Mouse (Mus musculus) fibroblast of lung, adult 2 months (primary cell): ENCODE data around the gene Bora.
A peak's percentile ranks its signal among the peaks of the same experiment; 100 is the strongest.
"Not testable (repeated sequence)": the region's sequence is repeated elsewhere in the genome, so short reads cannot be mapped to it uniquely, and the experiment has no call there.

Experiments used
- DNase-seq: peaks from one replicate; pipeline ENCODE4 v3.0.0-alpha.2; 2011; ENCODE audit warnings: low read depth

Bora gene

DNA sequence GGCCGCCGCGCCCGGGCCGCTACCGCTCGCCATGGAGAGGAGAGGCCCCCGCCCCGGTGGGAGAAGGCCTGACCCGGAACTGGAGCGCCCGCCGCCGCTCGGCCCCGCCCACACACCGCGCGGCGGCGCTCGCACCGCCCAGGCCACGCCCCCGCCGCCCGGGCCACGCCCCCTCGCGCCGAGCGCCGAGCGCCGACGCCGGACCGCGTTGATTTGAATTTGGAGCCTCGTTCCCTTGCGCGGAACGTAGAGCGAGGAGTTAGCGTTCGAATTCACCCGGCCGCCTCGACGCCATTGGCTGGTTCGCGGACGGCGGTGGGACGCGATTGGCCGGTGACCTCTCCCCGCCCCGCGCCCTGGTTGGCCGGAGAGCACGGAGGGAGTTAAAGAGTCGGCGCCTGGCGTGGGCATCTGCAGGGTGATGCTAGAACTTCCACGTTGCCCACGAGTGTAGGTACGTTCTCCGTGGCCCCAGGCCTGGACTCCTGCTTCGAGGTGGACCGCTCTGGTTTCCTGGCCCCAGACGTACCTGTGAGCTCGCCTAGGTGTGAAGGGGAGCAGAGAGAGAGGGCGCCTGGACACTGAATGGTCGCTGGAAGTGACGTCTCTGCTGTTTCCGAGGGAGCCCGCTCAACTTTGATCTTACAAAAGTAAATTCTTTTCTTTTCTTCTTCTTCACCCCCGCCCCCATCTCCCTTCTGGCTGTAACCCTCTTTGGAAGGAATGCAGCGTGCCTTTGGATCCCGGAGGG is at the start of gene Bora, which contains the start of gene Mzt1:
Bora (plus strand) TSS at position 192 of the 751 bp plus-strand sequence.
Mzt1 (minus strand) TSS at position 104 of the 751 bp plus-strand sequence.
- DNase-seq = peak; percentile 83

DNA sequence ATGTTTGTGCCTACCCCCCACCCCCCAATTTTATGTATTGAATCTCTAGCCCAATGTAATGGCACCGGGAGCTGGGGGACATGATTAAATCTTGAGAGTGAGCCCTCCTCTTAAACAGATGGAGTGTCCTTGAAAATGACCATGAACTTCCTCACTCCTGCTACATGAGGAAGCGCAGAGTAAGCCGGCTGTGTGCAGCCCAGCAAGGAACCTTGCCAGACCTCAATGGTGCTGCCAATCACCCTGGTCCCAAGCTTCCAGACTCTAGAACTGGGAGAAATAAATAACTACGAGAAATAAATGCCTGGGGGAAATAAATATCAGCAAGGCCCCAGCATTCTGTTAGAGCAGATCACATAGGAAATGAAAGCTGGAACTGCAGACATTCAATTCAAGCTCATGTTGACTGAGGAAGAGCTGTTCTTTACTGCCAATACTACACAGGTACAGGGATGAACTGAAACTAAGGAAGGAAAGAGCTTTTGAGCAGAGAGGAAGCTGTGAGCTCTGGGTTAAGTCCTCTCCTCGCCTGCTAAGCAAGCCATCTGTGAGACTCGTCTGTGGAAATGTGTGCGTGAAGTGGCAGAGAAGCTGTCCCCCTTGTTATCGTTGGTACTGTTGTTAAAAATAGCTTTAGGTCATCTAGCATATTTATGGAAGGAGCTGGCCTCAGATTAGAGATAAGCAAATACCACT is 35.6 kb upstream of the Bora start:
- no peak for DNase-seq

DNA sequence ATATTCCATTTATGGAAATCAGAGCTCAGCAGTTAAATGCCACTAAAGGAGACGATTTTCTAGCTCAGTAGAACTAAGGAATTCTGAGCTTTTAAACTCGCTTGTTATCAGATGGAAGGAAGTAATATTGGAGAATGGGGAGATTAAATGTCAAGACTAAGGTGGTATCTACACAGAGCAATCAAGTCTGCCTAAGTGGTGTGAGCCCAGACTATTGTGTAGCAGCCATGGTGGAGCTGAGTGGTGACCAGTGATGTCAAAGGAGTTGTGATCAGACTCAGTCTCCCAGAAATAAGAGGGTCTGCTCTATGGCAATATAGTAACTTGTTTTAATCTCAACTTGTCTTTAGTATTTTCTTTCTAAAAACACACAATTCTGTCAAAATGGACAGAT is 35.1 kb upstream of the Bora start:
- no peak for DNase-seq

GRCm38 (mm10) chr14:99018691-99019090 is 27.3 kb upstream of the Bora start:
- DNase-seq = no peak

DNA sequence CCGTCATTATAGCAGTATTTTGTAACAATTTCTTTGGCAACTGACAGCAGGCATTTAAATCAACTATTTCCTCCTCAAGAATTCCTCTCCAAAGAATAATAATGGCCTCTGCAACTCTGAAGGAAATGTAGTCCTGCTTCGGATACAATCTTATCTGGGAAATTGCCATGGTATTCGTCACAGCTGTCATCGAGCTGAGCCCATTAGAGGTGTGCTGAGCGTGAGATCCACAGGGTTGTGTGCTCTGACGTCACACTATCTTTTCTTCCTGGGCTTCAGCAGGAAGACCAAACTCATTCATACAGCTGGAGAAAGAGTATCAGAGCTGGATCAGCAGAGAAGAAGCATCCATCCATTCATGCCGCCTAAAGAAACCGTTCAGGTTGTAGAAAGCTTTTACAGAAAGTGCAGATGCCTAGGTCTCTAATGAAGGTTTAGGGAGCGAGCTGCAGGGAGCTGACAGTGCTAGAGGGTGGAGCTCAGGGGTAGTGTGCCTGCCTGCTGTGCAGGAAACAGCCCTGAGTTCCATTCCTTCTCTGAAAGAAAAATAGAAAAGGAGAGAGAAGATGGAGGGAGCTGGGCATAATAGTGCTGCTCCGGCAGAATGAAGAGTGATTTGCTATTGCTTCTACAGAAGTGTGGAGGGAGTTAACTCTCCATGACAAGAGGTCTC is 26.8 kb upstream of the Bora start:
- DNase-seq = no peak

GRCm38 (mm10) chr14:99022346-99023086 is 23.5 kb upstream of the Bora start:
- DNase-seq = no peak

- DNase-seq = no peak
These were observed 16.0 kb upstream of the Bora start for GRCm38 (mm10) chr14:99029987-99030386.

DNA sequence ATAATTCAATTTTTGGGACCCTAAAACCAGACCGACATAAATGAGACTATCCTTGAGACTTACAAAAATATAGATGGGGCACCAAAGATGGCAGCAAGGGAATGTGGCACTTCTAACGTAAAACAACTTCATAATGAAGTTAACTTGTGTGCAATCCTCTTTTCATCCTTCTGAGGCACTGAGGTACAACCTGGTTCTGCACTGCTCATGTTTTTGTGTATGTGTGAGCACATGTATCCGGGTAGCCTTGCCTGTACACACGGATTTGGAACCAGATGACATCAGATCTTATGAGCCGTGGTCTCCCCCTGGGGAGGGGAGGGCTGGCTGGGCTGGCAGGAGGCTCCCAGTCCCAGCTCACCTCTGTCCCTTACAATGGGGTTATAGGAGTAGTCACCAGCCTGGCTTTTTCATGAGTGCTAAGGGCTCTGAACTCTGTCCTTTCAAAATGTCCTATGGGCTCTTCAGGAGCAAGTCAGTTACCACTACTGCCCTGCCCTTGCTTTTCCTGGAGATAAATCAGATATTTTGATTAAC is 14.6 kb upstream of the Bora start:
- DNase-seq = no peak

GRCm38 (mm10) chr14:99032596-99032995 is 13.4 kb upstream of the Bora start:
- DNase-seq = no peak

- DNase-seq = not testable (repeated sequence)
These were observed 11.2 kb upstream of the Bora start for GRCm38 (mm10) chr14:99034851-99035250.

DNA sequence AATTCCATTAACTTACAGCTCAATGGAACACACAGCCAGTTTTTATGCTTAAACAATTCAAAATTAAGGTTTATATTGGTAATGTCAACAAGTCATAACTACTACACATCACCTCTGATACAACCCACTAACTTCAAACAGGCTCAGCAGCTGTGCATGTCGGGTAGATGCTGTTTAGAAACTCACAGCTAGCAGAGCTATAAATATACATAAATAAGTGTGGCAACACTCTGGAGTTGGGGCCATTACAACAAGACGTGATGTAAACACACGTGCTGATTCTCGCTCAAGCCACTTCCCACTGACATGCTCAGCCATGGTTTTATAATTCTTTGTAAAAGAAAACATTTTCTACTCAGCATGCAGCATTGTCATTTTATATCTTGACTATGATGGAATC is 10.0 kb upstream of the Bora start:
- no peak for DNase-seq

DNA sequence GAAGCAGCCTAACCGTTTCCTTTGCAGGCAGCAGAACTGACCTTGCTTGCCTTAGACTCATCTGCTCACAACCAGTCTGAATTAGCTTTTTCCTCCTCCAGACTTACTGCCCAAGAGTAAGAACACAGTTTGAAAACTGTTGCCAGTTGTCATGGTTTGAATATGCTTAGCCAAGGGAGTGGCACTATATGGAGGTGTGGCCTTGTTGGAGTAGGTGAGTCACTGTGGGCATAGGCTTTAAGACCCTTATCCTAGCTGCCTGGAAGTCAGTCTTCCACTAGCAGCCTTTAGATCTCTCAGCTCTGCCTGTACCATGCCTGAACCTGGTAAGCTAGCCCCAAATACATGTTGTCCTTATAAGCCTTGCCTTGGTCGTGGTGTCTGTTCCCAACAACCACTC is 8.3 kb upstream of the Bora start:
- no peak for DNase-seq

- not testable (repeated sequence) for DNase-seq
These were observed 6.7 kb upstream of the Bora start for GRCm38 (mm10) chr14:99039308-99039707.

- DNase-seq = no peak
These were observed 4.6 kb upstream of the Bora start for GRCm38 (mm10) chr14:99041416-99041815.

GRCm38 (mm10) chr14:99043499-99043898 is 2.5 kb upstream of the Bora start:
- DNase-seq = no peak

DNA sequence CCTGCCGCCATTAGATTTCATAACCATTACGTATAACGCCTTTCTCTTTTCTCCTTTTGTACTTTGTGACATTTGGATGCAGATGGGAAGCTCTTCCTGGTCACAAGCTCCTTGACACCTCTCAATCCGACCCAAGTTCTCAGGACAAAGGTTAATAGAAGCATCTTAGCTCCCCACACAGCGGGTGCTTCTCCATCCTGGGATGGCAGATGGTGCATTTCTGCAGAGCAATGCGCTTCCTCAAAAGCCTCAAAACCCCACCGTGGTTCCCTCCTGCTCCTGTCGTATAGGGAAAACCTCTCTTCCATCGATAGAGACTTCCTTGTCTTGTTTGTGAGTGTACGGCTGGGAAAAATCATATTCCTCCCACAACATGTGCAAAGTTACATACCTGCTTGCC is 1.9 kb upstream of the Bora start:
- no peak for DNase-seq

- no peak for DNase-seq
These were observed 1.3 kb upstream of the Bora start for GRCm38 (mm10) chr14:99044718-99045117.

DNA sequence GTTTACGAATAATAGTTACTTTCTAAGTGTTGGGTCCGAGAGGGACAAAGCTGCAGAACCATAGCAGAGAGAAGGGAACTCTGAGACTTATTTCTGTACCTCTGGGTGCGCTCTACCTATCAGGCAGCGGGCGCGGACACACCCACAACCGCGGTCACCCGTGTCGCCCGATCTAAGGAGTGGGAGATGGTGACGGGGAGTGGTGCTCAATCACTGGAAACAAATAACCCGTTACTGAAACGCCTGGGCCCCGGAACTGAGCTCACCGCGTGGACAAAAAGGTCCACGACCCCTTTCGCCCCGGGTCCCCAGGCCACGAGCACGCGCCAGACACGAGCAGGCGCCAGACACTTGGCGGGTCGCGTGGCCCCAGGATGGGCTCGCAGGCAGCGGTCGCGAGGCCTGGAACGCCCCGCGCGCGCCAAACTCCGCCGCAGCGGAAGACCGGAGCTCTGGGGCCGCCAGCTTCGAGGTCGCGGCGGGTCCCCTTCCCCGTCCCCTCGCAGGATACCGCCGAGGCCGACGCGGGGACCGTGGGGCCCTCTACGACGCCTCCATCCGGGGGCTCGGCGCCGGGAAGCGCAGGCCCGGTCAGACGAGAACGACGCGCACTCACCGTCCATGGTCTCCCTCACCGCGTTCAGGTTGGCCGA is 518 bp upstream of the Bora start:
- DNase-seq = no peak

DNA sequence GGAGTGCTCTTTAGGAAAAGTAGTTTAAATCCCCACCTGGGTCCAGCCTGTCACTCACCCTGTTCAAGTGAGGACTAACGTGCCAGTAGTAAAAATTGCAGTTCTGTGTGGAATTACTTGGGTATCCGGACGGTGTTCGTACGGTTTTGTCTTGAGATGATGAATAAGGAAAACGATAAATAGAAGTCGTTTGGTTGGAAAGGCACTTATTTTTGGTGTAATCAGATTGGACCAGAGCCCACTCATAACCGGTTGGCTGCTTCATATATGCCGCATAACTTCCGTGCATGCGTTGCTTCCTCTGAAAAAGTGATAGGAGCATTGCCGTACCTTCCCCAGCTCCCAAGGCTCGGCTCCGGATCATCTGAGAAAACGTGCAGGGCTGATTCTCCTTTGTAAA is 760 bp downstream of the Bora start:
- no peak for DNase-seq

- no peak for DNase-seq
These were observed 13.1 kb downstream of the Bora start for GRCm38 (mm10) chr14:99058959-99059586.

DNA sequence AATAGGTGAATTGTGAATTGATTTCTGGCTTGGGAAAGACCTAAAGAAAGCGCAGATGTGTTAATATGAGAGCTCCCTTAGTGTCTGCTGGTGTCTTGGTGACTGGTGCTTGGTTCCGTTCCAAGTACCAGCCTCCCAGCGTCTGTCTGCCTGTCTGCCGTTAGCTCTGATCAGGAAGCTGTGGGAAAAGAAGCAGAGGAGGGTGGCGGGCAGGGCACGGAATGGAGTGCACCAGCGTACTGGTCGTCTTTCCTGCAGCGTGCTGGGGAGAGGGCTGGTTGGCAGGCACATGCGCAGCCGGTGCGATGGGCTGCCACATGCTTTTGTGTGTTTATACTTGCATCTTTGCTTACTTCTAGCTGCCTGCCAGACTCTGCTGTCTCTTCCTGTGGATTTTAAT is 14.6 kb downstream of the Bora start:
- no peak for DNase-seq
